Mouse (Mus musculus): ENCODE results near the gene Nr4a1.

DNA sequence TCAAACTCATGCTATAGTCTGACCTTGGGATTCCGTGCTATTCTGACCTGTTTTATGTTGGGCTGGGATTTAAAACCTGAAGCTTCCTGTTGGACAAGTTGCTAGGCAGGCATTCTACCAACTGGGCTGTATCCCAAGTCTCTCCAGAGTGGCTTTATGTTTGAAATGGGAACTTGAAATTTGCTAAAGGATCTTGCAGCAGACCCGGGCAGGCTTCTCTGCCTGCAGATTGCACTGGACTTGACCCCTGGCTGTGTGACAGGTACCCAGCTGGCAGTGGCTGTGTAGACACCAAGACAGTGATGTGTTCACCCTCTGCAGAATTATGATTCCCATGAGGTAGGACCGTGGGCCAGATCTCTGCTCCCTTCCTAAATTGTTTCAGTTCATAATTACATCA, 37.9 kb downstream of the Nr4a1 start:
- TF ChIP-seq GATA1 (IDR thresholded peaks at IDR 0.05; ENCODE audit: borderline replicate concordance, low read length) (no peak), FLI1 (IDR thresholded peaks at IDR 0.05; ENCODE audit: low read length) (no peak)
